Mouse (Mus musculus) megakaryocyte-erythroid progenitor cell, adult 5 weeks (primary cell): ENCODE results near the gene Med14. TPM values are rescaled to one million over a fixed set of nuclear protein-coding genes. Genes with fewer than 3 reads are reported as not detected.

Experiments used
- polyA plus RNA-seq: library from polyadenylated mRNA; stranded (reverse); fragments of >175 nt; gene quantifications from 2 replicates; pipeline ENCODE4 v1.2.3, GENCODE M21; 2012

Med14 gene
- polyA plus RNA-seq: 5.6 and 6.7 TPM in 2 replicates

DNA sequence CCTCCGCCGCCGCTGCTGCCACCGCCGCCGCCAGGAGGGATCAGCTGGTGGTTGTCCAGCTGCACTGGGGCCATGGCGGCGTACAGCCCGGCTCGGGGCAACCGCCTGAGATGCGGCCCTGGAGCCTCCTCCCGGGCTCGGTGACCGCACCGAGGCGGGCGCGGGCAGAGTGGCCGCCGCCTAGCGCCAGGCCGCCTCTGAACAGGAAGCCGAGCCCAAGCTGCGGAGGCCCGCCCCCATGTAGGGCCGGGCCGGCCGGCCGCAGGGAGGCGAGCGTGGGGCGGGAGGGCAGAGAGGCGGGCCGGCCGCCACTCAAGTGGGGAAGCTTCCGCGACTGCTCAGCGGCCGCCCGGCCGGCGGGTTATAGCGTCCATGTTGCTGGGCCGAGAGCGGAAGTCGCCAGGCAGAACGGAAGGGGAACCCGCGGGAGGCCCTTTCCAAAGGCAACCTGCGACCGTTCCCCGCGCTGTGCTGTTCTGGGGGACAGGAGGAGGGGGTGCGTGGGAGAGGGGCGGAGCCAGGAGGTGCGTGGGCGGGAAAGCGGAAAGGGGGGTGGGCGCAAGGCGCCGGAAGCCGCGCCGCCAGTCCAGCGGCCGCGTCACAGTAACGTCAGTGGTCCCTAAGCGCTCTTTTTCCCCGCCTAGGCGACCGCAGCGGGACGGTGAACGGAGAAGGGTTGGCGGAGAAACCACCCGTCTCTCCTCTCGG, at the start of gene Med14:
TSS of gene Med14 (minus strand) at position 448 of the 708 bp plus-strand sequence.

DNA sequence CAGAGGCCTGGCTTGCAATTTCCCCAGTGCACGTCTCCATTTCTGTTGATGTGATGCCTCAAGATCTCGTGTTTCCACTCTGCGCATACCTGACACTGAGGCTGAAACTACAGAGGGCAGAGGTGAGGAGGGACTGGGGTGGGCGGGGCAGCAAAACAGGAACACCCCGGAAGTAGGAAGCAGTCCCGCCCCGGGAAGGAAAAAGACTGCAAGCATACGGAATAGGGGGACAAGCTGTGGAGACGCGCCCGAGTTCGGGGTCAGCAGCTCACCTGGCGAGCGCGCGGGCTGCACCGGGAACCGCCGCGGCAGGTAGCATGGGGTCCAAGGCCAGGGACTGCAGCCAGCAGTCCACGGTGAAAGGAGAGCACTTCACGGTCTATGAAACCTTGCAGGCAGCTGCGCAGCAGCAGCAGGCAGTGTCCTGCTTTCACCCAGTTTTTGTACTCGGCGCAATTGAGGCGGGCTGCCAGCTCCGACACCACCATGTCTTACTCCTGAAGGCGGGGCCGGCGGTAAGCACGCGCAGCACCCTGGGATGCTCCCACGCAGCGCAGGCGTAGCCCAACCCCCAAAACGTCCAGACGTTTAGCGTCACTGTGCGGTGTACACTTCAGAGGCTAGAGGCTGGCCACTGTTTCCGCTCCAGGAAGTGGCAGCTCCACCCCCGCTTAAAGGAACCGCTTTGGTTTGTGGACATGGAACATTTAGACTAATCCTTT, 88.7 kb downstream of the Med14 start, which contains the start of gene 1810030O07Rik:
TSS of gene 1810030O07Rik (minus strand) at position 615 of the 722 bp plus-strand sequence.

Other genes starting within 250 kb of the Med14 start
- gene Atp6ap2, start 174.3 kb downstream of the Med14 start, polyA plus RNA-seq: 3.9 and 4.2 TPM in 2 replicates
- 4.0 and 4.6 TPM in 2 replicates for gene 1810030O07Rik, start 88.4 kb downstream of the Med14 start, polyA plus RNA-seq